In genomic region chr11:77318478-77319118, GRCm38 (mm10) we compare ENCODE assay signal across 23 mouse cellular contexts.
A peak's percentile ranks its signal among the peaks of the same experiment; 100 is the strongest.
DNase-seq lines count a peak whose midpoint lies in the region; ATAC-seq and TF ChIP-seq lines count a peak whose summit lies in the region.
"Had no signal": no experiment of that assay in that cellular context is flagged by ENCODE, and none has a peak within 500 bp of the region (broad histone marks: within the 10 kb centered on the region; RNA-seq: fewer than 3 reads in every experiment).

No protein-coding gene starts in this region.

- peak; percentile 8 for DNase-seq in liver, adult 2 months (ENCODE audit: extremely low read depth, low read depth, low spot score)
- DNase-seq in liver, embryonic 11.5 days (ENCODE audit: low spot score) = no peak
- peak; percentile 82 for DNase-seq in MEL (ENCODE audit: low read depth, low spot score)
- no peak for DNase-seq in thymus, postnatal 14 days
- DNase-seq in adrenal gland, postnatal 14 days = no peak
- DNase-seq in cerebellum, adult 2 months = no peak
- DNase-seq: adrenal gland, adult 8-10 months; adrenal gland, postnatal 25 days; cerebellum, adult 11-12 months; cerebellum, adult 8-10 months; cerebellum, adult 9-11 months had no signal

- no peaks in the 10 kb centered on the region for H3K4me1 ChIP-seq in liver, adult 2 months (ENCODE audit: control insufficient read depth, insufficient read depth, low read length)
- H3K4me1 ChIP-seq in liver, embryonic 11.5 days (replicated peaks; ENCODE audit: control insufficient read depth, insufficient read depth, low read length) = no peaks in the 10 kb centered on the region; the same call in 1 of the 2 replicates
- peaks cover 15 to 25% of the 10 kb centered on the region in 2 experiments for H3K4me1 ChIP-seq in MEL (ENCODE audit: control insufficient read depth in 1 of 2, insufficient read depth in 2 of 2, low read length in 2 of 2)
- H3K4me1 ChIP-seq in bone marrow macrophage, adult 2 months (ENCODE audit: control insufficient read depth, insufficient read depth, low read length) = peaks cover 5% of the 10 kb centered on the region
- H3K4me1 ChIP-seq in cerebellum, adult 2 months (ENCODE audit: control insufficient read depth, insufficient read depth, low read length) = peaks cover 6% of the 10 kb centered on the region; the same call in 1 of the 2 replicates
- H3K4me1 ChIP-seq: embryonic facial prominence, embryonic 10.5 days; embryonic facial prominence, embryonic 12.5 days; forebrain, embryonic 13.5 days; forebrain, embryonic 15.5 days had no signal

- no peaks in the 10 kb centered on the region for H3K79me2 ChIP-seq in liver, adult 2 months (ENCODE audit: control insufficient read depth, insufficient read depth, low read length)
- no peaks in the 10 kb centered on the region for H3K79me2 ChIP-seq in MEL (ENCODE audit: control insufficient read depth, insufficient read depth, low read length, poor library complexity)
- H3K79me2 ChIP-seq in macrophage (ENCODE audit: inconsistent target) = no peaks in the 10 kb centered on the region

- peak in 1 of 2 experiments; percentile 75; a peak in 2 of 4 replicates for TF ChIP-seq EP300 in MEL (IDR thresholded peaks at IDR 0.05; ENCODE audit: low read depth in 1 of 2, low read length in 2 of 2)

- H3K27ac ChIP-seq in liver, adult 2 months (replicated peaks; ENCODE audit: insufficient read depth, low read depth, low read length) = no peak overlapping the region
- H3K27ac ChIP-seq in liver, embryonic 11.5 days (ENCODE audit: low read depth, low read length) = no peak overlapping the region
- H3K27ac ChIP-seq in MEL (ENCODE audit: control insufficient read depth, low read depth, low read length) = peak overlapping the region; percentile 40; the same call in 1 of the 2 replicates
- peak overlapping the region; percentile 12; the same call in 1 of the 2 replicates for H3K27ac ChIP-seq in bone marrow macrophage, adult 2 months (ENCODE audit: insufficient read depth, low read depth, low read length)
- H3K27ac ChIP-seq in macrophage = 0 out of 2 replicates have a peak overlapping the region, but pooled peaks have one; percentile 17
- H3K27ac ChIP-seq in cerebellum, adult 2 months (ENCODE audit: insufficient read depth, low read length) = no peak overlapping the region
- H3K27ac ChIP-seq: embryonic facial prominence, embryonic 10.5 days; embryonic facial prominence, embryonic 12.5 days; forebrain, embryonic 13.5 days; forebrain, embryonic 15.5 days had no signal

- ATAC-seq in liver, embryonic 11.5 days (replicated peaks; ENCODE audit: low FRiP score) = no peak
- ATAC-seq: activated CD4-positive, CD25-positive, alpha-beta regulatory T cell, adult 4 months; CD4-positive, CD25-positive, alpha-beta regulatory T cell, adult 4 months; forebrain, embryonic 13.5 days; forebrain, embryonic 15.5 days; forebrain, postnatal 0 days; Patski had no signal

- no peaks in the 10 kb centered on the region for H3K36me3 ChIP-seq in liver, adult 2 months (ENCODE audit: control insufficient read depth, insufficient read depth, low read length)
- H3K36me3 ChIP-seq in liver, embryonic 11.5 days (ENCODE audit: control insufficient read depth, insufficient read depth, low read length) = no peaks in the 10 kb centered on the region
- H3K36me3 ChIP-seq in MEL (ENCODE audit: control insufficient read depth in 1 of 2, insufficient read depth in 2 of 2, low read length in 2 of 2) = peaks cover 0 to 34% of the 10 kb centered on the region in 2 experiments; a peak in 2 of 4 replicates
- no peaks in the 10 kb centered on the region for H3K36me3 ChIP-seq in macrophage (ENCODE audit: inconsistent target)
- H3K36me3 ChIP-seq: embryonic facial prominence, embryonic 10.5 days; embryonic facial prominence, embryonic 12.5 days; forebrain, embryonic 15.5 days had no signal

- no peak overlapping the region for H3K4me3 ChIP-seq in liver, adult 2 months (ENCODE audit: insufficient read depth, low read depth, low read length)
- H3K4me3 ChIP-seq in liver, embryonic 11.5 days (ENCODE audit: low read depth, low read length) = no peak overlapping the region
- H3K4me3 ChIP-seq in MEL (ENCODE audit: control insufficient read depth in 1 of 2, insufficient read depth in 1 of 2, low read depth in 2 of 2, low read length in 2 of 2) (no peak overlapping the region), macrophage (ENCODE audit: inconsistent target) (no peak overlapping the region)
- H3K4me3 ChIP-seq in bone marrow macrophage, adult 2 months (ENCODE audit: insufficient read depth, low read length) = no peak overlapping the region
- no peak overlapping the region for H3K4me3 ChIP-seq in cerebellum, adult 2 months (replicated peaks; ENCODE audit: insufficient read depth, low read depth, low read length)
- H3K4me3 ChIP-seq: embryonic facial prominence, embryonic 10.5 days; embryonic facial prominence, embryonic 12.5 days; forebrain, embryonic 13.5 days; forebrain, embryonic 15.5 days had no signal

- H3K27me3 ChIP-seq in liver, adult 2 months (ENCODE audit: control insufficient read depth, insufficient read depth, low read length) = no peaks in the 10 kb centered on the region
- no peaks in the 10 kb centered on the region for H3K27me3 ChIP-seq in liver, embryonic 11.5 days (replicated peaks; ENCODE audit: control insufficient read depth, insufficient read depth, low read length)
- no peaks in the 10 kb centered on the region for H3K27me3 ChIP-seq in MEL (ENCODE audit: control insufficient read depth in 1 of 2, insufficient read depth in 2 of 2, low read length in 2 of 2)
- no peaks in the 10 kb centered on the region for H3K27me3 ChIP-seq in cerebellum, adult 2 months (ENCODE audit: control insufficient read depth, insufficient read depth, low read length)
- H3K27me3 ChIP-seq: CH12.LX; embryonic facial prominence, embryonic 12.5 days; forebrain, embryonic 13.5 days; forebrain, embryonic 15.5 days; Patski had no signal

- H3K9me3 ChIP-seq in liver, embryonic 11.5 days (ENCODE audit: control insufficient read depth, low read length) = no peaks in the 10 kb centered on the region
- no peaks in the 10 kb centered on the region for H3K9me3 ChIP-seq in MEL (replicated peaks; ENCODE audit: insufficient read depth, low read length)
- H3K9me3 ChIP-seq: embryonic facial prominence, embryonic 10.5 days; embryonic facial prominence, embryonic 12.5 days; forebrain, embryonic 13.5 days; forebrain, embryonic 15.5 days; G1E had no signal

- no peak overlapping the region for H3K9ac ChIP-seq in liver, adult 2 months (ENCODE audit: low read depth, low read length)
- no peak overlapping the region for H3K9ac ChIP-seq in liver, embryonic 11.5 days (ENCODE audit: low read depth, low read length)
- no peak overlapping the region for H3K9ac ChIP-seq in MEL (ENCODE audit: control insufficient read depth, low read depth, low read length, poor library complexity, severe bottlenecking)
- H3K9ac ChIP-seq: embryonic facial prominence, embryonic 12.5 days; forebrain, embryonic 13.5 days; forebrain, embryonic 15.5 days; forebrain, postnatal 0 days had no signal

- TF ChIP-seq POLR2A in liver, adult 2 months (IDR thresholded peaks at IDR 0.05; ENCODE audit: extremely low read depth, insufficient read depth, low read length) = no peak
- TF ChIP-seq POLR2A in MEL (IDR thresholded peaks at IDR 0.05; ENCODE audit: control insufficient read depth in 1 of 2, insufficient read depth in 1 of 2, low read depth in 1 of 2, low read length in 2 of 2, poor library complexity in 1 of 2) = no peak
- TF ChIP-seq POLR2A in bone marrow macrophage, adult 2 months (IDR thresholded peaks at IDR 0.05; ENCODE audit: borderline replicate concordance, low read depth, low read length) = no peak
- no peak for TF ChIP-seq POLR2A in cerebellum, adult 2 months (IDR thresholded peaks at IDR 0.05; ENCODE audit: borderline replicate concordance, insufficient read depth, low read length)

- TF ChIP-seq CTCF in liver, adult 2 months (IDR thresholded peaks at IDR 0.05; ENCODE audit: low read depth, low read length) = no peak
- no peak for TF ChIP-seq CTCF in MEL (IDR thresholded peaks at IDR 0.05 in 2 of 3, conservative IDR thresholded peaks at IDR 0.05 in 1 of 3; ENCODE audit: control insufficient read depth in 1 of 3, insufficient read depth in 1 of 3, low read depth in 2 of 3, low read length in 3 of 3, poor library complexity in 1 of 3, severe bottlenecking in 1 of 3)
- TF ChIP-seq CTCF in bone marrow macrophage, adult 2 months (IDR thresholded peaks at IDR 0.05; ENCODE audit: low read depth, low read length) = no peak
- TF ChIP-seq CTCF in cerebellum, adult 2 months (IDR thresholded peaks at IDR 0.05; ENCODE audit: borderline replicate concordance, insufficient read depth, low read depth, low read length) = no peak

- H3K4me2 ChIP-seq in liver, embryonic 11.5 days = no peak overlapping the region
- H3K4me2 ChIP-seq: embryonic facial prominence, embryonic 12.5 days; forebrain, embryonic 13.5 days; forebrain, embryonic 15.5 days had no signal

- no peak for TF ChIP-seq RAD21 in MEL (IDR thresholded peaks at IDR 0.05; ENCODE audit: low read depth, low read length)

TF ChIP-seq in MEL, 35 proteins besides CTCF, POLR2A, EP300 and RAD21:
- peak; percentile 26; the same call in 1 of the 2 replicates for TF ChIP-seq SMC3 (IDR thresholded peaks at IDR 0.05; ENCODE audit: low read depth, low read length)
- TF ChIP-seq GABPA (IDR thresholded peaks at IDR 0.05; ENCODE audit: low read depth, low read length) = 0 out of 2 replicates have a peak, but pooled peaks have one; percentile 34
- peak; percentile 46; the same call in 1 of the 2 replicates for TF ChIP-seq SIN3A (IDR thresholded peaks at IDR 0.05; ENCODE audit: low read length)
- TF ChIP-seq MAZ (IDR thresholded peaks at IDR 0.05; ENCODE audit: low read depth, low read length) = no peak

Comparison
In these comparisons a context has a peak if more than half of its experiments do, and no peak if none do; other contexts are left out.
1. DNase-seq: peak in liver, adult 2 months (single experiment) and MEL (single experiment); none in liver, embryonic 11.5 days (single experiment), thymus, postnatal 14 days (single experiment), adrenal gland, postnatal 14 days (single experiment) and cerebellum, adult 2 months (0 of 2).
2. H3K27ac ChIP-seq: peak in MEL (single experiment), bone marrow macrophage, adult 2 months (single experiment) and macrophage (single experiment); none in liver, adult 2 months (single experiment), liver, embryonic 11.5 days (single experiment) and cerebellum, adult 2 months (single experiment).